Mouse (Mus musculus) E14TG2a.4 (cell line): ENCODE measurements around the gene Calb2.

Source experiments
- CTCF ChIP-seq: conservative IDR thresholded peaks from 2 replicates; pipeline ENCODE4 v1.5.1; 2014; ENCODE audit warnings: low read length
- NANOG ChIP-seq: IDR thresholded peaks from 2 replicates; pipeline ENCODE4 v1.6.1; 2014; ENCODE audit warnings: borderline replicate concordance, low read length, mixed read lengths
- POU5F1 ChIP-seq: IDR thresholded peaks from 2 replicates; pipeline ENCODE4 v1.6.1; 2014; ENCODE audit warnings: low read length, borderline replicate concordance

DNA sequence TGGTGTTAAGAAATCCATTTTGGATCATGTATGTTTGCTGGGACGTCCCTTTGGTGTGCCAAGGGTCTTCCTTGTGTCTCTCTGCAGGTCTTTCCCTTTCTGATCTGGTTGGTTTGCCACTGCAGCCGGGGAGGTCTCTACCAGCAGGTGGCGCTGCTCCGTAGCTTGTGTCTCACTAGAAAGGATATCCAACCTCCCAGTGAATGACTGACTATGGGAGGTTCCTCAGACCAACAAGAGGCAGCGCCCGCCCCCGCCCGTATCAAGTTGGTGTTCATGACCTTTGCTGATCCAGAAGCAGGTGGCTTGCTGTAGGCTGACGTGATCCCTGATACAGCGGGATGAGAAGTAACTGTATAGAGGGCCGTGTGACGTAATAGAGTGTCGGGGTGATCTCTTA is 37.5 kb downstream of the Calb2 start:
- TF ChIP-seq CTCF: peak; percentile 83
- TF ChIP-seq POU5F1: no peak
- TF ChIP-seq NANOG: no peak
